Mouse (Mus musculus): ENCODE measurements around the gene Gpr19. TPM values are rescaled to one million over a fixed set of nuclear protein-coding genes. Genes with fewer than 3 reads are reported as not detected.

Gene Gpr19
- polyA plus RNA-seq, 1 experiment = 26.3 TPM

DNA sequence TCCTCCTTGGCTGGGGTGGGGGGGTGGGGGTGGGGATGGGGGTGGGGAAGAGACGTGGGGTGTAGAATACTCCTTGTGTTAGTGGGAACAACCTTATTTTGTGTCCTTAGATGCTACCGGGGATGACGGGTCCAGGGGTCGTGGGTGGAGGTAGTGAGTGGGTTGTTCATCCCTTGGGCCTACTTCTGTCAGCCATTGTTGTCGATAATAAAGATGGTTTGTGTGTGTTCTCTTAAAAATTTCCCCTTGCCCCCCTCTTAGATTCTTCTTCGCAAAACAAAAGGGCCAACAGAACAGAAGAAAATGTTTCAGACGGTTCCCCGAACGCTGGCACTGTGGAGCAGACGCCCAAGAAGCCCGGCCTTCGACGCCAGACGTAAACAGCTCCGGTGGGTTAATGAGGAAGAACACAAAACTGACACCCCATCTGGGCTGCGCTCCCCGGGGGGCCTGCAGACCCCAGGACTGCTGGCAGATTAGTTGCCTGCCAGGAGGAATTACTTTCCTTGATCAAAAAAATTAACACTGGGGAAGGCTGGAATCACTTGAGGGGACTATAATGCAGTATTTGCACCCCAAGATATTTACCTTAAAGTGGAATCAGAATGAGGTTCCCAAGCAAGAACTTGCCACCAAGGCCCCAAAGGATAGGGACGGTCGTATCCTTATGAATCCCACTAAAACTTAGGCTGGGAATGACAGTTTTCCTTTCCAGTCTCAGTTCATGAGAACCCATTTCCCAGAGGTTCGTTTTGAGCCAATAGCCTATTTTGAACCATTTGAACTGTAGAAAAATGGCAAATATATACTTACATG lies 23.5 kb upstream of the Gpr19 start:
- H3K27me3 ChIP-seq (ENCODE audit: control insufficient read depth, insufficient read depth, low read length, poor library complexity, severe bottlenecking) = no peaks in the 10 kb centered on the region
- peak overlapping the region; percentile 97 for H3K4me3 ChIP-seq (ENCODE audit: low read depth, low read length)
- no peak for TF ChIP-seq EP300 (IDR thresholded peaks at IDR 0.05; ENCODE audit: insufficient read depth, low read depth, low read length)
- TF ChIP-seq CTCF (IDR thresholded peaks at IDR 0.05; ENCODE audit: low read depth, low read length) = no peak
- no peak for TF ChIP-seq POLR2A (IDR thresholded peaks at IDR 0.05; ENCODE audit: insufficient read depth, low read length)
- no peaks in the 10 kb centered on the region for H3K9me3 ChIP-seq (replicated peaks; ENCODE audit: control insufficient read depth, insufficient read depth, low read length, poor library complexity, severe bottlenecking)
- H3K27ac ChIP-seq (ENCODE audit: insufficient read depth, low read length) = no peak overlapping the region
- H3K4me1 ChIP-seq (ENCODE audit: control insufficient read depth, insufficient read depth, low read length) = no peaks in the 10 kb centered on the region
- peak overlapping the region; percentile 95 for H3K9ac ChIP-seq (ENCODE audit: low read depth, poor library complexity, severe bottlenecking)
- peaks cover 13% of the 10 kb centered on the region; the same call in 1 of the 2 replicates for H3K36me3 ChIP-seq (ENCODE audit: control insufficient read depth, insufficient read depth, low read length, poor library complexity, severe bottlenecking)

DNA sequence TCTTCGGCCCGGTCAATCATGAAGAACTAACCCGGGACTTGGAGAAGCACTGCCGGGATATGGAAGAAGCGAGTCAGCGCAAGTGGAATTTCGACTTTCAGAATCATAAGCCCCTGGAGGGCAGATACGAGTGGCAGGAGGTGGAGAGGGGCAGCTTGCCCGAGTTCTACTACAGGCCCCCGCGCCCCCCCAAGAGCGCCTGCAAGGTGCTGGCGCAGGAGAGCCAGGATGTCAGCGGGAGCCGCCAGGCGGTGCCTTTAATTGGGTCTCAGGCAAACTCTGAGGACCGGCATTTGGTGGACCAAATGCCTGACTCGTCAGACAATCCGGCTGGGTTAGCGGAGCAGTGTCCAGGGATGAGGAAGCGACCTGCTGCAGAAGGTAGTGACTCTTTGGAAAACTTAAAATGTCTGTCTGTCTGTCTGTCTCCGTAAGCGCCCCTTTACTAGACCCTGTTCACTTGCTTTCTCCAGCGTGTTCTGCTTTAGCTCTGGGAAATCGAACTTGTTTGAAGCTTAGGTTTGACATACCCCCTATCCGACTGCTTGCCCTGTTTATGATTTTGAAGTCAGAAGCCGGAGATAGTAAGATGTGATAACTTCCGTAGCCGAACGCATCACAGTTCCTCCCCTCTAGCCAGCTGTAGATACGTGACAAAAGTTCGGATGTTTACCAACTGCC lies 22.8 kb upstream of the Gpr19 start:
- H3K9ac ChIP-seq (ENCODE audit: low read depth, poor library complexity, severe bottlenecking) = peak overlapping the region; percentile 95
- H3K27me3 ChIP-seq (ENCODE audit: control insufficient read depth, insufficient read depth, low read length, poor library complexity, severe bottlenecking) = no peaks in the 10 kb centered on the region
- no peaks in the 10 kb centered on the region for H3K9me3 ChIP-seq (replicated peaks; ENCODE audit: control insufficient read depth, insufficient read depth, low read length, poor library complexity, severe bottlenecking)
- H3K4me1 ChIP-seq (ENCODE audit: control insufficient read depth, insufficient read depth, low read length) = no peaks in the 10 kb centered on the region
- TF ChIP-seq CTCF (IDR thresholded peaks at IDR 0.05; ENCODE audit: low read depth, low read length) (no peak), POLR2A (IDR thresholded peaks at IDR 0.05; ENCODE audit: insufficient read depth, low read length) (no peak), EP300 (IDR thresholded peaks at IDR 0.05; ENCODE audit: insufficient read depth, low read depth, low read length) (no peak)
- H3K27ac ChIP-seq (ENCODE audit: insufficient read depth, low read length) = no peak overlapping the region
- H3K36me3 ChIP-seq (ENCODE audit: control insufficient read depth, insufficient read depth, low read length, poor library complexity, severe bottlenecking) = peaks cover 13% of the 10 kb centered on the region; the same call in 1 of the 2 replicates
- H3K4me3 ChIP-seq (ENCODE audit: low read depth, low read length) = peak overlapping the region; percentile 97

DNA sequence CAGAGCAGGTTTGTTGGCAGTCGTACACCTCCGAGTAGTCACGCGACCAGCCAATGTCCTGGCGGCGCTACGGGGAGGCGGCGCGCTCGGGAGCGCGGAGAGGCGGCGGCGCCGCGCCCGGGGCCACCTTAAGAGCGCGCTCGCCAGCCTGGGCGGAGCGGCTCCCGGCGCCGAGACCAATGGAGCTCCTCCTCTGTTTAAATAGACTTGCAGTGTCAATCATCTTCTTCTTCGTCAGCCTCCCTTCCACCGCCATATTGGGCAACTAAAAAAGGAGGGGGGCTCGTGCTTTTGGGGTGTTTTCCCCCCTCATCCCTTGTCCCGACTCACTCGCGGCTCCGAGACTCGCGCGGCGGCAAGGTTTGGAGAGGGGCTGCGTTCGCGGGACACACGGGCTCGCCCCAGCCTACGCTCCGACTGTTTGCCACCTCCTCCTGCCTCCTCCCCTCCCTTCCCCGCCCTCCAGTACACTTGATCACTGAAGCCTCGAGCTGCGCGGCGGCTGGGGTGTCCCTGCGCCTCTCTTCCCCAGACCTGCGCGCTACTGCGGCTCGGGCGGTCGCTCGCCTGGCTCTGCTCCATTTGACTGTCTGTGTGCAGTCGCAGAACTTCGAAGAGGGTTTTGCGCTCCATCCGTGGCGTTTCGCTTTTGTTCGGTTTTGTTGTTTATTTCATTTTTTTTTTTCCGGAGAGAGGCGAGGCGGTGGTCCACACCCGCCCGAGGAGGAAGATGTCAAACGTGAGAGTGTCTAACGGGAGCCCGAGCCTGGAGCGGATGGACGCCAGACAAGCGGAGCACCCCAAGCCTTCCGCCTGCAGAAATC lies 22.0 kb upstream of the Gpr19 start, which contains the start of gene Cdkn1b:
Cdkn1b (plus strand) TSS at position 212 of the 824 bp plus-strand sequence.
- Histone ChIP-seq H3K4me1 (ENCODE audit: control insufficient read depth, insufficient read depth, low read length) (no peaks in the 10 kb centered on the region), H3K36me3 (ENCODE audit: control insufficient read depth, insufficient read depth, low read length, poor library complexity, severe bottlenecking) (peaks cover 13% of the 10 kb centered on the region; the same call in 1 of the 2 replicates)

DNA sequence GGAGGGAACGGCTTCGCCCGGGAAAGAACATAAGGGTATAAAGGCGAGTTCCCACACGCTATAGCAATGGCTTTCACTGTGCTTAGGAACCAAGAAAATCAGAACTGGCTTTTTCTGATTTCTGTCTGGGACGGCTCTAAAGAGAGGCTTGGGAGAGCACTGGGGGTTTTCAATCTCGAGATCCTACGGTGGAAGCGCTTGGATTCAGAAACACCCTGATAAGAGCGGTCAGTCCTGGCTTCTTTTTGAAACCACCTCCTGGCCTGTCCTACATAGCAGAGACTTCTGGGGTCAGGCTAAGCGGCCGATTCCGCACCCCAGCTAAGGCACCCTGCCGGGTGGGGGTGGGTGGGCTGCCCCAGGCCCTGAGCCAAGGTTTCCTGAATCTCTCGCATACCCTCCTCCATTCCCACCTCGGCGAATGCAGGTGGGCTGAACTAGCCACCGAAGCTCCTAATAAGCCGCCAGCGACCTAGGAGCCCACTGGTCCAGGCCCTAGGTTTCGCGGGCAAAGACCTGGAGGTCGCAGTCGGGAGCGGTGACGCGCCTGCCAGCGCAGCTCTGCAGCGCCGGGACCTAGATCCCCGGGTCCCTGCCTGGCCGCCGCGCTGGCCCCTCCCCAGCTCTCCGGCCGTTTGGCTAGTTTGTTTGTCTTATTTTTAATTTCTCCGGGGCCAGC lies 21.3 kb upstream of the Gpr19 start:
- peaks cover 2% of the 10 kb centered on the region for H3K4me1 ChIP-seq (ENCODE audit: control insufficient read depth, insufficient read depth, low read length)
- H3K9ac ChIP-seq (ENCODE audit: low read depth, poor library complexity, severe bottlenecking) = peak overlapping the region; percentile 95
- H3K27ac ChIP-seq (ENCODE audit: insufficient read depth, low read length) = peak overlapping the region; percentile 41
- no peaks in the 10 kb centered on the region for H3K27me3 ChIP-seq (ENCODE audit: control insufficient read depth, insufficient read depth, low read length, poor library complexity, severe bottlenecking)
- H3K4me3 ChIP-seq (ENCODE audit: low read depth, low read length) = peak overlapping the region; percentile 94
- peaks cover 13% of the 10 kb centered on the region; the same call in 1 of the 2 replicates for H3K36me3 ChIP-seq (ENCODE audit: control insufficient read depth, insufficient read depth, low read length, poor library complexity, severe bottlenecking)
- no peak for TF ChIP-seq CTCF (IDR thresholded peaks at IDR 0.05; ENCODE audit: low read depth, low read length)
- TF ChIP-seq POLR2A (IDR thresholded peaks at IDR 0.05; ENCODE audit: insufficient read depth, low read length) = peak; percentile 3
- no peaks in the 10 kb centered on the region for H3K9me3 ChIP-seq (replicated peaks; ENCODE audit: control insufficient read depth, insufficient read depth, low read length, poor library complexity, severe bottlenecking)

More for the DNA sequence above, 22.0 kb upstream of the Gpr19 start, which contains the start of gene Cdkn1b:
- Histone ChIP-seq H3K4me3 (ENCODE audit: low read depth, low read length) (peak within 1 kb of the TSS; percentile 97), H3K27ac (ENCODE audit: insufficient read depth, low read length) (peak within 1 kb of the TSS; percentile 78), H3K9ac (ENCODE audit: low read depth, poor library complexity, severe bottlenecking) (peak within 1 kb of the TSS; percentile 95), H3K27me3 (ENCODE audit: control insufficient read depth, insufficient read depth, low read length, poor library complexity, severe bottlenecking) (no peaks in the 10 kb centered on the region), H3K9me3 (replicated peaks; ENCODE audit: control insufficient read depth, insufficient read depth, low read length, poor library complexity, severe bottlenecking) (no peaks in the 10 kb centered on the region)
- TF ChIP-seq EP300 (IDR thresholded peaks at IDR 0.05; ENCODE audit: insufficient read depth, low read depth, low read length) (no peak), POLR2A (IDR thresholded peaks at IDR 0.05; ENCODE audit: insufficient read depth, low read length) (peak; percentile 20), CTCF (IDR thresholded peaks at IDR 0.05; ENCODE audit: low read depth, low read length) (no peak)

DNA sequence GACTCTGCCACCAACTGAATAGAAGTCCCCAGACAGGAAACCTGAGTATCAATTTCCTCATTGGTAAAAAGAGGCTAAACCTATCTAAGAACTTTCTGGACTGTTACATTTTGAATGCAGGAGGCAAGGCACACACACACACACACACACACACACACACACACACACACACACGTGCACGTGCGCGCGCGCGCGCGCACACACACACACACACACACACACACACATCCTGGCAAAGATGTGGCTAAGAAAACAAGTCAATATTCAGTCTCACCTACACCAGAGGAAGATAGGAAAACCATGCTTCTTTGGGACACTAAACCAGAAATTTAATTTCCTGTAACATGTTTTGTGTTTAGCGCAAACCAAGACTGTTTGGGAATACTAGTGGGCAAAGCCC lies 20.4 kb upstream of the Gpr19 start:
- TF ChIP-seq POLR2A (IDR thresholded peaks at IDR 0.05; ENCODE audit: insufficient read depth, low read length) = no peak
- no peak for TF ChIP-seq CTCF (IDR thresholded peaks at IDR 0.05; ENCODE audit: low read depth, low read length)
- TF ChIP-seq EP300 (IDR thresholded peaks at IDR 0.05; ENCODE audit: insufficient read depth, low read depth, low read length) = no peak
- no peak overlapping the region for H3K4me3 ChIP-seq (ENCODE audit: low read depth, low read length)
- no peaks in the 10 kb centered on the region for H3K27me3 ChIP-seq (ENCODE audit: control insufficient read depth, insufficient read depth, low read length, poor library complexity, severe bottlenecking)
- no peaks in the 10 kb centered on the region for H3K9me3 ChIP-seq (replicated peaks; ENCODE audit: control insufficient read depth, insufficient read depth, low read length, poor library complexity, severe bottlenecking)
- peaks cover 8% of the 10 kb centered on the region; the same call in 1 of the 2 replicates for H3K36me3 ChIP-seq (ENCODE audit: control insufficient read depth, insufficient read depth, low read length, poor library complexity, severe bottlenecking)
- no peak overlapping the region for H3K27ac ChIP-seq (ENCODE audit: insufficient read depth, low read length)
- peaks cover 3% of the 10 kb centered on the region for H3K4me1 ChIP-seq (ENCODE audit: control insufficient read depth, insufficient read depth, low read length)
- H3K9ac ChIP-seq (ENCODE audit: low read depth, poor library complexity, severe bottlenecking) = no peak overlapping the region
